Mouse (Mus musculus) liver, embryonic 14.5 days (tissue): Measurements from ENCODE around the gene Bok. TPM values are rescaled to one million over a fixed set of nuclear protein-coding genes. Genes with fewer than 3 reads are reported as not detected.
A peak's percentile ranks its signal among the peaks of the same experiment; 100 is the strongest.

Experiments used
- ATAC-seq: fragments of 200-750 bp; cut with Nextera tagmentation; 2 replicates; pipeline ENCODE4 v1.8.0; 2017; ENCODE audit warnings: moderate number of reproducible peaks, mild to moderate bottlenecking, moderate library complexity; ENCODE audit not compliant: insufficient read depth
- DNase-seq, 3 experiments: peaks; one replicate each; pipeline ENCODE4 v3.0.0-alpha.2; 2012 to 2013; ENCODE audit warnings: low read depth in 3 of 3, low spot score in 3 of 3
- H3K27ac ChIP-seq: fragments of 300-500 bp; sonication (generic); 2 replicates; pipeline ENCODE4 v1.5.1; 2014; ENCODE audit warnings: moderate library complexity, mild to moderate bottlenecking, control low read depth, inconsistent platforms
- H3K27me3 ChIP-seq: fragments of 300-500 bp; sonication (generic); 2 replicates; pipeline ENCODE4 v1.6.1; 2014; ENCODE audit warnings: mild to moderate bottlenecking, low read length, moderate library complexity; ENCODE audit not compliant: control insufficient read depth, insufficient read depth
- H3K36me3 ChIP-seq: fragments of 300-500 bp; sonication (generic); replicated peaks from 2 replicates; pipeline ENCODE4 v1.6.1; 2014; ENCODE audit warnings: low read depth; ENCODE audit not compliant: control insufficient read depth, insufficient read depth
- H3K4me1 ChIP-seq, 2 experiments: fragments of 200-500 bp in 1 of 2; fragments of 300-500 bp in 1 of 2; sonication (generic) in 1 of 2; replicated peaks; 2 replicates each; pipeline ENCODE4 v1.6.1; 2012 to 2014; ENCODE audit warnings: antibody characterized with exemption in 1 of 2, inconsistent platforms in 1 of 2, low read length in 1 of 2; ENCODE audit not compliant: control insufficient read depth in 2 of 2, insufficient read depth in 2 of 2
- H3K4me2 ChIP-seq: fragments of 300-500 bp; sonication (generic); 2 replicates; pipeline ENCODE4 v1.6.1; 2014; ENCODE audit warnings: low read depth, mild to moderate bottlenecking, control low read depth, moderate library complexity
- H3K4me3 ChIP-seq, 2 experiments: fragments of 200-500 bp in 1 of 2; fragments of 300-500 bp in 1 of 2; sonication (generic) in 1 of 2; 2 replicates each; pipeline ENCODE4 v1.5.1; 2012 to 2014; ENCODE audit warnings: low read depth in 2 of 2, low read length in 2 of 2, mild to moderate bottlenecking in 2 of 2, control low read depth in 1 of 2, inconsistent platforms in 1 of 2, moderate library complexity in 1 of 2; ENCODE audit not compliant: insufficient read depth in 1 of 2
- H3K9ac ChIP-seq: fragments of 300-500 bp; sonication (generic); replicated peaks from 2 replicates; pipeline ENCODE4 v1.6.1; 2014; ENCODE audit warnings: mild to moderate bottlenecking, control low read depth, moderate library complexity
- H3K9me3 ChIP-seq: fragments of 300-500 bp; sonication (generic); 2 replicates; pipeline ENCODE4 v1.6.1; 2016; ENCODE audit warnings: low read length, mixed read lengths; ENCODE audit not compliant: control insufficient read depth
- CTCF ChIP-seq: IDR thresholded peaks from 2 replicates; pipeline ENCODE4 v1.5.1; 2016; ENCODE audit warnings: antibody characterized with exemption, low read depth, control low read depth
- EP300 ChIP-seq: IDR thresholded peaks from 2 replicates; pipeline ENCODE4 v1.6.1; 2016; ENCODE audit warnings: antibody characterized with exemption, low read depth
- WGBS: fragments of 180-500 bp; shearing (Covaris S2); extraction: QIAGEN DNeasy Blood & Tissue Kit; methylation state at CpG from one replicate; pipeline ENCODE4 v1.1.7; 2014; ENCODE audit not compliant: insufficient replicate concordance; 5-methylcytosine and 5-hydroxymethylcytosine counted together
- polyA plus RNA-seq, 2 experiments: library from polyadenylated mRNA; depleted of rRNA in 1 of 2; stranded (reverse) in 1 of 2; unstranded in 1 of 2; fragments of >200 nt; fragmentation: Nextera tagmentation in 1 of 2; extraction: Ambion mirVana in 1 of 2; gene quantifications; 2 replicates each; pipeline versions ENCODE4 v1.2.1 to v1.2.3; 2012 to 2014

Bok gene
- polyA plus RNA-seq, 2 experiments = 1.9 to 2.8 TPM

GRCm38 (mm10) chr1:93737711-93738110 lies 52.3 kb downstream of the Bok start:
- peaks cover 13 to 16% of the 10 kb centered on the region in 2 experiments for H3K4me1 ChIP-seq
- no peaks in the 10 kb centered on the region for H3K27me3 ChIP-seq
- H3K36me3 ChIP-seq = no peaks in the 10 kb centered on the region
- no peaks in the 10 kb centered on the region for H3K9me3 ChIP-seq
- WGBS = 78% methylated on average over 5 of the region's 5 CpGs
- H3K27ac ChIP-seq = no peak overlapping the region
- DNase-seq (no peak), ATAC-seq (no peak)
- H3K4me3 ChIP-seq = no peak overlapping the region
- no peak overlapping the region for H3K9ac ChIP-seq
- no peak overlapping the region for H3K4me2 ChIP-seq
- no peak for TF ChIP-seq EP300
- TF ChIP-seq CTCF = no peak

- no peak for TF ChIP-seq CTCF
- TF ChIP-seq EP300 = no peak
- no peak for DNase-seq
- Histone ChIP-seq H3K4me2 (no peak overlapping the region), H3K4me3 (no peak overlapping the region), H3K27me3 (no peaks in the 10 kb centered on the region), H3K9me3 (no peaks in the 10 kb centered on the region), H3K9ac (no peak overlapping the region), H3K4me1 (peaks cover 13 to 16% of the 10 kb centered on the region in 2 experiments), H3K36me3 (no peaks in the 10 kb centered on the region), H3K27ac (no peak overlapping the region)
- no peak for ATAC-seq
- WGBS = 89% methylated on average over 2 of the region's 2 CpGs
These were observed 55.2 kb downstream of the Bok start for GRCm38 (mm10) chr1:93740671-93741070.

GRCm38 (mm10) chr1:93741987-93742386 lies 56.5 kb downstream of the Bok start:
- no peaks in the 10 kb centered on the region for H3K36me3 ChIP-seq
- peak overlapping the region; percentile 36 for H3K4me2 ChIP-seq
- DNase-seq (peak in 1 of 3 experiments; percentile 20), ATAC-seq (peak; percentile 61; the same call in 1 of the 2 replicates)
- peaks cover 13 to 15% of the 10 kb centered on the region in 2 experiments for H3K4me1 ChIP-seq
- no peak overlapping the region for H3K27ac ChIP-seq
- no peaks in the 10 kb centered on the region for H3K9me3 ChIP-seq
- TF ChIP-seq EP300 (0 out of 2 replicates have a peak, but pooled peaks have one; percentile 27), CTCF (no peak)
- H3K27me3 ChIP-seq = no peaks in the 10 kb centered on the region
- 15% methylated on average over 4 of the region's 4 CpGs for WGBS
- H3K4me3 ChIP-seq = no peak overlapping the region
- H3K9ac ChIP-seq = peak overlapping the region; percentile 13; the same call in 1 of the 2 replicates

GRCm38 (mm10) chr1:93742910-93743309 lies 57.5 kb downstream of the Bok start:
- H3K36me3 ChIP-seq = no peaks in the 10 kb centered on the region
- no peak overlapping the region for H3K4me2 ChIP-seq
- no peak overlapping the region for H3K4me3 ChIP-seq
- no peak overlapping the region for H3K9ac ChIP-seq
- H3K4me1 ChIP-seq = peaks cover 13 to 17% of the 10 kb centered on the region in 2 experiments
- H3K27ac ChIP-seq = no peak overlapping the region
- H3K27me3 ChIP-seq = no peaks in the 10 kb centered on the region
- DNase-seq = no peak
- TF ChIP-seq EP300 (no peak), CTCF (peak; percentile 61)
- ATAC-seq = no peak
- H3K9me3 ChIP-seq = no peaks in the 10 kb centered on the region

Other genes with a start within 250 kb of the Bok start
- 30.9 and 47.2 TPM in 2 replicates for gene Hdlbp, start 206.8 kb upstream of the Bok start, polyA plus RNA-seq (2012; rRNA removed)
- gene Hdlbp, start 206.8 kb upstream of the Bok start, polyA plus RNA-seq (2014; fragmentation: Nextera tagmentation; extraction: Ambion mirVana) = 59.3 and 61.6 TPM in 2 replicates
- gene Farp2, start 173.6 kb upstream of the Bok start, polyA plus RNA-seq (2012; rRNA removed) = 0.61 TPM in 2 replicates
- gene Farp2, start 173.6 kb upstream of the Bok start, polyA plus RNA-seq (2014; fragmentation: Nextera tagmentation; extraction: Ambion mirVana) = 1.2 and 1.3 TPM in 2 replicates
- gene Stk25, start 27.0 kb upstream of the Bok start, polyA plus RNA-seq (2012; rRNA removed) = 28.4 and 39.2 TPM in 2 replicates
- gene Stk25, start 27.0 kb upstream of the Bok start, polyA plus RNA-seq (2014; fragmentation: Nextera tagmentation; extraction: Ambion mirVana) = 39.9 and 41.1 TPM in 2 replicates
- 18.6 and 22.6 TPM in 2 replicates for gene Atg4b, start 65.8 kb downstream of the Bok start, polyA plus RNA-seq (2012; rRNA removed)
- 64.3 and 68.2 TPM in 2 replicates for gene Atg4b, start 65.8 kb downstream of the Bok start, polyA plus RNA-seq (2014; fragmentation: Nextera tagmentation; extraction: Ambion mirVana)
- gene Thap4, start 69.2 kb downstream of the Bok start, polyA plus RNA-seq (2012; rRNA removed) = 8.5 and 10.5 TPM in 2 replicates
- gene Thap4, start 69.2 kb downstream of the Bok start, polyA plus RNA-seq (2014; fragmentation: Nextera tagmentation; extraction: Ambion mirVana) = 11.5 and 11.7 TPM in 2 replicates
- 99.0 and 128 TPM in 2 replicates for gene Dtymk, start 116.3 kb downstream of the Bok start, polyA plus RNA-seq (2012; rRNA removed)
- 148 and 150 TPM in 2 replicates for gene Dtymk, start 116.3 kb downstream of the Bok start, polyA plus RNA-seq (2014; fragmentation: Nextera tagmentation; extraction: Ambion mirVana)
- gene Ing5, start 118.3 kb downstream of the Bok start, polyA plus RNA-seq (2012; rRNA removed) = 5.3 and 6.9 TPM in 2 replicates
- 7.6 and 9.6 TPM in 2 replicates for gene Ing5, start 118.3 kb downstream of the Bok start, polyA plus RNA-seq (2014; fragmentation: Nextera tagmentation; extraction: Ambion mirVana)
- 6.4 and 6.8 TPM in 2 replicates for gene D2hgdh, start 139.2 kb downstream of the Bok start, polyA plus RNA-seq (2012; rRNA removed)
- 3.7 and 5.0 TPM in 2 replicates for gene D2hgdh, start 139.2 kb downstream of the Bok start, polyA plus RNA-seq (2014; fragmentation: Nextera tagmentation; extraction: Ambion mirVana)
- not detected in 2 replicates for gene Gal3st2, start 175.6 kb downstream of the Bok start, polyA plus RNA-seq (2012; rRNA removed)
- not detected in 2 replicates for gene Gal3st2, start 175.6 kb downstream of the Bok start, polyA plus RNA-seq (2014; fragmentation: Nextera tagmentation; extraction: Ambion mirVana)
- gene Gal3st2b, start 232.7 kb downstream of the Bok start, polyA plus RNA-seq (2012; rRNA removed) = not detected in 2 replicates
- gene Gal3st2b, start 232.7 kb downstream of the Bok start, polyA plus RNA-seq (2014; fragmentation: Nextera tagmentation; extraction: Ambion mirVana) = not detected in 2 replicates